Mouse (Mus musculus) liver, postnatal 0 days (tissue): ENCODE measurements at regions not wholly inside any gene's neighbourhood (a gene's known extent, or its start where the extent isn't known, plus 50 kb on each side); places are given as distances from the start of the nearest gene placed in this dataset.

ENCODE experiments used
- ATAC-seq: fragments of 200-750 bp; cut with Nextera tagmentation; 2 replicates; pipeline ENCODE4 v1.8.0; 2017; ENCODE audit warnings: mild to moderate bottlenecking, moderate library complexity
- DNase-seq: peaks from one replicate; pipeline ENCODE4 v3.0.0-alpha.2; 2016
- H3K27ac ChIP-seq: fragments of 300-500 bp; sonication (generic); 2 replicates; pipeline ENCODE4 v1.5.1; 2014; ENCODE audit warnings: antibody characterized with exemption, moderate library complexity, mild to moderate bottlenecking, low read depth
- H3K27me3 ChIP-seq: fragments of 300-500 bp; sonication (generic); 2 replicates; pipeline ENCODE4 v1.6.1; 2014; ENCODE audit warnings: low read length, control low read depth, mixed read lengths; ENCODE audit not compliant: insufficient read depth
- H3K36me3 ChIP-seq: fragments of 300-500 bp; sonication (generic); replicated peaks from 2 replicates; pipeline ENCODE4 v1.6.1; 2014; ENCODE audit warnings: mild to moderate bottlenecking, control low read depth, low read length, moderate library complexity, mixed read lengths; ENCODE audit not compliant: insufficient read depth
- H3K4me1 ChIP-seq: fragments of 300-500 bp; sonication (generic); 2 replicates; pipeline ENCODE4 v1.6.1; 2014; ENCODE audit warnings: antibody characterized with exemption, mild to moderate bottlenecking, control low read depth; ENCODE audit not compliant: insufficient read depth
- H3K4me2 ChIP-seq: fragments of 300-500 bp; sonication (generic); 2 replicates; pipeline ENCODE4 v1.6.1; 2014; ENCODE audit warnings: low read depth, mild to moderate bottlenecking, low read length, moderate library complexity, mixed read lengths
- H3K4me3 ChIP-seq: fragments of 300-500 bp; sonication (generic); 2 replicates; pipeline ENCODE4 v1.5.1; 2014; ENCODE audit warnings: low read depth, low read length
- H3K9ac ChIP-seq: fragments of 300-500 bp; sonication (generic); replicated peaks from 2 replicates; pipeline ENCODE4 v1.6.1; 2014; ENCODE audit warnings: mild to moderate bottlenecking, moderate library complexity
- H3K9me3 ChIP-seq: fragments of 300-500 bp; sonication (generic); 2 replicates; pipeline ENCODE4 v1.6.1; 2016; ENCODE audit warnings: mild to moderate bottlenecking, control low read depth, low read length, mixed read lengths
- CTCF ChIP-seq: sonication (generic); IDR thresholded peaks from 2 replicates; pipeline ENCODE4 v1.5.1; 2016; ENCODE audit warnings: antibody characterized with exemption, low read depth
- EP300 ChIP-seq: IDR thresholded peaks from 2 replicates; pipeline ENCODE4 v1.6.1; 2016; ENCODE audit warnings: antibody characterized with exemption, low read depth, mild to moderate bottlenecking
- WGBS: fragments of 180-500 bp; shearing (Covaris S2); extraction: QIAGEN DNeasy Blood & Tissue Kit; methylation state at CpG from one replicate; pipeline ENCODE4 v1.1.7; 2014; ENCODE audit not compliant: insufficient replicate concordance; 5-methylcytosine and 5-hydroxymethylcytosine counted together

DNA sequence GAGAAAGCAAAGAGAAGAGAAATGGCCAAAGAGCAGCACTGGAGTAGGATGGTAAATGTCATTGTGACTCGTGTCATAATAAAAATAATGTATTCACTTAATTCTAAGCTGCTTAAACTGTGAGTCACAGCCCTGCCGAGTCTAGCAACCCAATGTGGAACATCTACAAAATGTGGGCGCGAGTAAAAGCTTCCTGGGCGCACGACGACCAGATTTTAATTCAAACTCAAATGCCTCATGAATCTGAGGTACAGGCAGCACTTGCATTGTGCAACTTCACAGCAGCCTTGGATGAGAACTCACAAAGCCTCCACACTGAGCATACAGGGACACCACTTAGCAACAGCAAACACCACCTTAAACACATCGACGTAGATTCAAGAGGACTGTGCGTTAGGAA, 88.5 kb upstream of the Lpar1 start:
- TF ChIP-seq EP300 (no peak), CTCF (no peak)
- DNase-seq: no peak
- ATAC-seq: no peak
- no peaks in the 10 kb centered on the region for H3K4me1 ChIP-seq
- H3K27ac ChIP-seq: no peak overlapping the region
- no peaks in the 10 kb centered on the region for H3K36me3 ChIP-seq
- H3K4me3 ChIP-seq: no peak overlapping the region
- H3K4me2 ChIP-seq: no peak overlapping the region
- H3K9ac ChIP-seq: no peak overlapping the region
- no peaks in the 10 kb centered on the region for H3K9me3 ChIP-seq
- 86% methylated on average over 10 of the region's 10 CpGs for WGBS
- H3K27me3 ChIP-seq: no peaks in the 10 kb centered on the region

DNA sequence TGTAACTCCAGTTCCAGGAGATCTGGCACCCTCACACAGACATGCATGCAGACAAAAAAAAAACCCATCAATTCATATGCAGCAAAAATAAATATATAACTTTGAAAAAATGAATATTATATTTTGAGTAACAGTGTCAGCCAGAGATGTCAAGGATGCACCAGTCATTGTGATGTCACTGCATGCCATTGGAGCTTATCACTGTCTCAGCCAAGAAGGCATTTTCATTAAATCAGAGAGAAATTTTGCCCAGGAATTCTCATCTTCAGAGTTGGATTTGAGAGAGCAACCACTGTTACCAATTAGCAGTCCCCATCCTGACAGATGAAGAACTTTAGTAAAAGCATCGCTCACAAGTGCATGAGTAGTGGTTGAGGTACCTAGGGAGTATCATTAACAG, 79.0 kb upstream of the Lpar1 start:
- no peak overlapping the region for H3K4me2 ChIP-seq
- H3K27me3 ChIP-seq: no peaks in the 10 kb centered on the region
- H3K4me1 ChIP-seq: no peaks in the 10 kb centered on the region
- no peaks in the 10 kb centered on the region for H3K9me3 ChIP-seq
- whole genome bisulfite sequencing: 83% methylated on average over 1 of the region's 1 CpGs
- no peak overlapping the region for H3K27ac ChIP-seq
- ATAC-seq (no peak), DNase-seq (no peak)
- TF ChIP-seq CTCF (no peak), EP300 (no peak)
- H3K9ac ChIP-seq: no peak overlapping the region
- H3K36me3 ChIP-seq: no peaks in the 10 kb centered on the region
- H3K4me3 ChIP-seq: no peak overlapping the region

DNA sequence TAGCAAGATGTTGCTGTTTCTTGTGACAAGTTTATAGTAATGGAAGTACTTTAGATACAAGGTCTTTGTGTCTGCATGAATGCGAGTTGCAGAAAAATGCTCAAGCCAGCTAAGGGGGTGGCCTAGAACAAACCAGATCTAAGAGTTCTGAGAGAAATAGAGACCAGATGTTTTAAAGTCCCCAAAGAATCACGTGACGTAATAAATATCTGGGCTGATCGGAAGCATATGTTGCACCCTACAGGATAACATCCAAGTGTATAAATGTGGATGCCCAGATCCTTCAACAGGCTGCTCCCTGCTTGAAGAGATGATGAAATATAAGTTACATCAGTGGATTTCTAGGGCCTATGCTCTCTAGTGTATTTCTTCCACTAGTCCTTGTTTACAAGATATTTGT, 77.7 kb upstream of the Lpar1 start:
- Histone ChIP-seq H3K4me3 (no peak overlapping the region), H3K4me1 (no peaks in the 10 kb centered on the region), H3K9ac (no peak overlapping the region), H3K36me3 (no peaks in the 10 kb centered on the region), H3K27me3 (no peaks in the 10 kb centered on the region), H3K4me2 (no peak overlapping the region), H3K27ac (no peak overlapping the region), H3K9me3 (no peaks in the 10 kb centered on the region)
- ATAC-seq: no peak
- no peak for TF ChIP-seq CTCF
- TF ChIP-seq EP300: no peak
- WGBS: 83% methylated on average over 4 of the region's 4 CpGs
- no peak for DNase-seq

DNA sequence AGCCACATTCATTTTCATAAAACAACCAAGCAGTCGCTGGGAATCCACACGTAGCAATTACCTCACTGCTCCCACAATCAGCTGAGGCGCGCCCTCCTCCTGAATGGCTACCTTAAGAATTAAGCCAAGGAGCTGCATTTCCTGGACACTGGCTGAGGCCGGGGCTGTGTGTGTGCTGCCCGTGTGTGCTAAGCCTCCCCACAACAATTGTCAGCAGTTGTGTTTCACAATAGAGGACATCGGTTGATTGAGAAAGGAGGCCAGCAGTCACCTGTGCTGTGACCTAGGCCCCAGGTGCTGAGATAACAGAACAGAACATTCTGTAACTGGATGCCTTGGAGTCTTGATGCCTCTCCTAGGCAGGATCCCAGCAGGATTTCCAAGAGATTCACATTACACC, 73.3 kb upstream of the Lpar1 start:
- Histone ChIP-seq H3K36me3 (no peaks in the 10 kb centered on the region), H3K4me2 (no peak overlapping the region), H3K27ac (no peak overlapping the region), H3K4me3 (no peak overlapping the region), H3K9ac (no peak overlapping the region), H3K4me1 (no peaks in the 10 kb centered on the region), H3K27me3 (no peaks in the 10 kb centered on the region), H3K9me3 (no peaks in the 10 kb centered on the region)
- 59% methylated on average over 7 of the region's 7 CpGs for WGBS
- TF ChIP-seq CTCF (no peak), EP300 (no peak)
- no peak for ATAC-seq
- no peak for DNase-seq

DNA sequence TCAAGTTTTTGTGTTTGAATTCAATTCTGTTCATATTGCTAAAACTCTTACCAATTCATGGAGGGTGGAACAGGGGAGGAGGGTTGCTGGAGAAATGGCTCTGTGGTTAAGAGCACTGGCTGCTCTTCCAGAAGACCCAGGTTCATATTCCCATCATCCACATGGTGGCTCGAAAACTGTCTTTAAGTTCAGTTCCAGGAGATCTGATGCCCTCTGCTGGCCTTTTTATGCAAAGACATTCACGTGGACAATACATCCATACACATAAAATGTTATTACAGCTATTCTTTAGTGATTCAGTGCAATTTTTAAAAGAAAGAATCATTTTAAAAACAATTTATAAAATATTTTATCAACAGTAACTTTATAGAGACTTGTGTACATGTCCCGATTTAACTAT, 70.4 kb upstream of the Lpar1 start:
- no peaks in the 10 kb centered on the region for H3K36me3 ChIP-seq
- no peaks in the 10 kb centered on the region for H3K4me1 ChIP-seq
- no peak overlapping the region for H3K27ac ChIP-seq
- no peak overlapping the region for H3K4me3 ChIP-seq
- no peak overlapping the region for H3K9ac ChIP-seq
- 69% methylated on average over 3 of the region's 3 CpGs for WGBS
- ATAC-seq: no peak
- DNase-seq: no peak
- no peak overlapping the region for H3K4me2 ChIP-seq
- no peaks in the 10 kb centered on the region for H3K27me3 ChIP-seq
- TF ChIP-seq EP300 (no peak), CTCF (peak; percentile 43)
- no peaks in the 10 kb centered on the region for H3K9me3 ChIP-seq

DNA sequence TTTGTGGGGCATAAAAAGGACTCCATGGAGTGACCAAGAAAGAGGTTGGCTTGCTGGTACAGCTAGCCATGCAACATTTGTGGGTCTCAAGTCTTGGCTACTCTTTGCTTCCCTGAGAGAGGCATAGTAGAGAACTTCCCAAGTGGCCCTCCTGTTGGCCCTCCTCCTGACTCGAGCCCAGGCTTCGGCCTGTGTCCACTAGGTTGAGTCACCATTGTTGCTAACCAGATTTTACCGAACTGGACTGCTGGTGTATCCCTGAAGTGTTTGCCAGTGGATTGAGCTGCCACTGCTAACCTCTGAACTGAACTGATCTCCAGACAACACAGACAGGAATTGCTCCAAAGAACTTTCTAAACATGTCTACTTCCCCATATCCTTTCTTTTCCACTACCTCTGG, 66.9 kb upstream of the Lpar1 start:
- Histone ChIP-seq H3K9ac (no peak overlapping the region), H3K9me3 (no peaks in the 10 kb centered on the region), H3K4me2 (no peak overlapping the region), H3K4me1 (no peaks in the 10 kb centered on the region), H3K4me3 (no peak overlapping the region), H3K27ac (no peak overlapping the region), H3K36me3 (no peaks in the 10 kb centered on the region), H3K27me3 (no peaks in the 10 kb centered on the region)
- ATAC-seq (no peak), DNase-seq (no peak)
- no peak for TF ChIP-seq CTCF
- TF ChIP-seq EP300: no peak
- WGBS: 62% methylated on average over 3 of the region's 3 CpGs

DNA sequence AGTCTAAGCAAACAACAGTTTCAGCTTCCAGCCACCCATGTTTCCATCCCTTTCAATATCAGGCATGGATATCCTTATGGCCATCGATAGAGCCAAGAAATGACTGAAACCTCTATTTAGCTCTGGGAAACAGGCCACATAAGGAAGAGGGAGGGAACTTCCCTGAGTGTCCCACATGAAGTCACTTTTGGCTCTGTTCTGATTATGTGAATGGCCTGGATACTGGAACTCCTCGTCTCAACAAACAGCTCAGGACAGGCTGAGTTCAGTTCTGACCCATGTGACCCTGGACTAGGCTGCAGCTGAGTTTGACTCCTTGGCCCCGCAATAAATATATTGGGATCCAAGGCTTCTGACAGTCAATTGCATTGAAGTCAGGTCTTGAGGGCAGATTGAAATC, 63.6 kb upstream of the Lpar1 start:
- H3K4me3 ChIP-seq: no peak overlapping the region
- no peak overlapping the region for H3K9ac ChIP-seq
- no peak overlapping the region for H3K4me2 ChIP-seq
- TF ChIP-seq EP300: no peak
- TF ChIP-seq CTCF: no peak
- WGBS: 79% methylated on average over 3 of the region's 3 CpGs
- no peaks in the 10 kb centered on the region for H3K36me3 ChIP-seq
- H3K27ac ChIP-seq: no peak overlapping the region
- H3K27me3 ChIP-seq: no peaks in the 10 kb centered on the region
- H3K4me1 ChIP-seq: 0 out of 2 replicates have a peak, but pooled peaks cover 3% of the 10 kb centered on the region
- no peak for DNase-seq
- no peaks in the 10 kb centered on the region for H3K9me3 ChIP-seq
- no peak for ATAC-seq
